Mouse (Mus musculus): ENCODE measurements around the gene Abca8a. TPM values are rescaled to one million over a fixed set of nuclear protein-coding genes. Genes with fewer than 3 reads are reported as not detected.

Gene Abca8a
- 0.10 TPM in 2 replicates for polyA plus RNA-seq (2016; fragmentation: Nextera tagmentation; extraction: Ambion mirVana)

DNA sequence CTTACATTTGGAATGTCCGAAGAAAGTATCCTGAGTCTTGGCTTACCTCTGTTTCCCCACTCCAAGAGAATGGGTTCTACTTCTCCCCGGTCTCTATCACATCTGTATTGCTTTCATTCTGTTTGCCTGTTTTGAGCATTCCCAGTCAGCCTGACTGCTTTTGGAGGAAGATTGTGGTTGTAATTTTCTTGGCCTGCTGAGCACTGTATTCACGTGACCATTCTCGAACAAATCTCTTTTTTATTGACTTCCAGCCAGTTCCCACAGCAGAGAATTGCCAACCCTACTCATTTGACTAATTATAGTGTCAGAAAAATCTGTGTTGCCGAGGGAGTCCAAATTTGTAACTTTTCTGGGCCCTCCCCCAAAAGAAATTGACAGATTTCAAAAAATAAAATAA is at the start of gene Abca8a:
TSS of gene Abca8a (minus strand) at position 121 of the 400 bp plus-strand sequence.
- Histone ChIP-seq H3K4me1 (replicated peaks) (no peaks in the 10 kb centered on the region), H3K4me2 (no peak within 1 kb of the TSS), H3K36me3 (no peaks in the 10 kb centered on the region), H3K9ac (no peak within 1 kb of the TSS), H3K9me3 (replicated peaks) (no peaks in the 10 kb centered on the region), H3K4me3 (no peak within 1 kb of the TSS), H3K27ac (ENCODE audit: poor library complexity, severe bottlenecking) (no peak within 1 kb of the TSS), H3K27me3 (replicated peaks) (no peaks in the 10 kb centered on the region)
- 78% methylated on average over 5 of the region's 5 CpGs for WGBS
- no peak for ATAC-seq (ENCODE audit: insufficient number of reproducible peaks, low FRiP score)

DNA sequence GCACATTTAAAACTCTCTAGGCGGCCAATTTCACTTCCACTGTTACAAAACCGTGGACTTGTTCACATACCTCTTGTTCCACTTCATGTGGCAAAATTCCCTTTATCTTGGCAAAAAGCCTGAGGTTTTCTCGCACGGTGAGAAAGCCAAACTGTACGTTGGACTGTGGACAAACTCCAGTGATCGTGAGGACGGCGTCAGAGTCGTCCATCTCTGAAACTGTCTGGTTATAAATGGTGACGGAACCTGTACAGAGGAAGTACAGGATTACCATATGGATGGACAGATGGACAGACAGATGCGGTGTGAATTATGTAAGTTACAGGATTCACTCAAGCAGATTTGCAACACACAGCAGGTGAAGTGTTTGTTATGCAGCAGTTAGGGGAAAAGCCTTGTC is 49.6 kb upstream of the Abca8a start:
- Histone ChIP-seq H3K9ac (no peak overlapping the region), H3K36me3 (no peaks in the 10 kb centered on the region), H3K27me3 (replicated peaks) (no peaks in the 10 kb centered on the region), H3K9me3 (replicated peaks) (no peaks in the 10 kb centered on the region), H3K4me3 (no peak overlapping the region), H3K4me2 (no peak overlapping the region), H3K27ac (ENCODE audit: poor library complexity, severe bottlenecking) (no peak overlapping the region), H3K4me1 (replicated peaks) (no peaks in the 10 kb centered on the region)
- no peak for ATAC-seq (ENCODE audit: insufficient number of reproducible peaks, low FRiP score)
- 84% methylated on average over 11 of the region's 11 CpGs for WGBS

DNA sequence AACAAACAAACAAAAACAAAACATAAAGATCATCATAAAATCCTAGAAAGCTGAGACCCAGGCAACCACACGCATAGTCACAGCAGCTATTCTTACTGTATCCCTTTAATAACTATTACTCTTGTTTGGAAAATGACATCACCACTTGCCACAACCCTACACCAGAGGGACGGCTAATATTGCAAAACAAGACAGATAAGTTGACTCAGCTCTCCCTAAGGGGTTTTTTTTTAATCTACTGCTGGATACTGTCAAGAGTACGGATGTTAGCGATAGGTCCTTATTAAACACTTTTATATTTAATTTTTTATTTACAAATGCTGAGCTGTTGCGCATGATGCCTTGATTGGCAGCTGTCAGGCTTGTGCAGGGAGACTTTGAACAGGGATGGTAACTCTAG is 35.0 kb upstream of the Abca8a start:
- no peaks in the 10 kb centered on the region for H3K9me3 ChIP-seq (replicated peaks)
- H3K27ac ChIP-seq (ENCODE audit: poor library complexity, severe bottlenecking), result no peak overlapping the region
- H3K9ac ChIP-seq, result no peak overlapping the region
- 58% methylated on average over 5 of the region's 5 CpGs for WGBS
- no peak for ATAC-seq (ENCODE audit: insufficient number of reproducible peaks, low FRiP score)
- no peaks in the 10 kb centered on the region for H3K27me3 ChIP-seq (replicated peaks)
- no peaks in the 10 kb centered on the region for H3K36me3 ChIP-seq
- no peak overlapping the region for H3K4me2 ChIP-seq
- H3K4me3 ChIP-seq, result no peak overlapping the region
- H3K4me1 ChIP-seq (replicated peaks), result no peaks in the 10 kb centered on the region; the same call in 1 of the 2 replicates

DNA sequence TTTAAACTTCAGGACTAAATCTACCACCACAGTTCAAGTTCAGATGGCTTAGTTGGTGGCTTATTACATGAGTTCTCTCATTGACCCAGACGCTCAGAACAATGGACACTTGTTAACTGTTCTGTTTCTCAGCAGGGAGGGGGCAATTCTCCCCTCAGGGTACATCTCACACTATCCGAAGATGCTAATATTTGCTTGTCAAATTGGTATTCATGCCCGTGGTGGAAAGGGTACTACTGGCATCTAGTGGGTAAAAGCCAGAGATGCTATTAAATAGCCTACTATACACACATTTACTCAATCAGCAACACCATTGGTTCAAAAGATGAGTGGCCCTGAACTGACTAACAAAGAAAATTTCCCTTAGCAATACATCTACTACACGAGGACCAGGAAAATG is 15.4 kb upstream of the Abca8a start:
- no peak overlapping the region for H3K4me3 ChIP-seq
- H3K4me2 ChIP-seq, result no peak overlapping the region
- no peaks in the 10 kb centered on the region for H3K27me3 ChIP-seq (replicated peaks)
- 62% methylated on average over 4 of the region's 4 CpGs for WGBS
- H3K36me3 ChIP-seq, result no peaks in the 10 kb centered on the region
- no peak for ATAC-seq (ENCODE audit: insufficient number of reproducible peaks, low FRiP score)
- no peak overlapping the region for H3K9ac ChIP-seq
- H3K9me3 ChIP-seq (replicated peaks), result no peaks in the 10 kb centered on the region
- H3K4me1 ChIP-seq (replicated peaks), result no peaks in the 10 kb centered on the region
- no peak overlapping the region for H3K27ac ChIP-seq (ENCODE audit: poor library complexity, severe bottlenecking)

DNA sequence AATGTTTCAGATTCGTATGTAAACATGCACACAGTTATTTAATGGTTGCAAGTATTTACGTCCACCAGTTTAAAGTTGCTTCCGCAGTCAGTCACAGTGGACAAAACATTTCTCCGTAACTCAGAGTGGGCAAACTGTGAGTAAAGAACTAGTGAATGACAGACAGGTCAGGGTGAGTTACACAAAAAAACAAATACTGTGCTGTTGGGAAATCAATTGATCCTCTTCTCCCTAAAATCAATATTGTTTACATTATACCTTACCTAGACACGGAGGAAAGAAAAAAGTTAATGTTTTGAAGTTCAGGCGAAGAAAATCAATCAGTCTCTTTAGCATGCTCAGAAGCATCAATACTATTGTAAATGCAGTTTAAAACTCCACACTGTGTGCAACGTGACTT is 5.7 kb upstream of the Abca8a start:
- Histone ChIP-seq H3K9ac (no peak overlapping the region), H3K36me3 (no peaks in the 10 kb centered on the region), H3K4me2 (no peak overlapping the region), H3K4me1 (replicated peaks) (no peaks in the 10 kb centered on the region), H3K27ac (ENCODE audit: poor library complexity, severe bottlenecking) (no peak overlapping the region), H3K4me3 (no peak overlapping the region), H3K27me3 (replicated peaks) (no peaks in the 10 kb centered on the region), H3K9me3 (replicated peaks) (no peaks in the 10 kb centered on the region)
- WGBS, result 80% methylated on average over 7 of the region's 7 CpGs
- no peak for ATAC-seq (ENCODE audit: insufficient number of reproducible peaks, low FRiP score)

DNA sequence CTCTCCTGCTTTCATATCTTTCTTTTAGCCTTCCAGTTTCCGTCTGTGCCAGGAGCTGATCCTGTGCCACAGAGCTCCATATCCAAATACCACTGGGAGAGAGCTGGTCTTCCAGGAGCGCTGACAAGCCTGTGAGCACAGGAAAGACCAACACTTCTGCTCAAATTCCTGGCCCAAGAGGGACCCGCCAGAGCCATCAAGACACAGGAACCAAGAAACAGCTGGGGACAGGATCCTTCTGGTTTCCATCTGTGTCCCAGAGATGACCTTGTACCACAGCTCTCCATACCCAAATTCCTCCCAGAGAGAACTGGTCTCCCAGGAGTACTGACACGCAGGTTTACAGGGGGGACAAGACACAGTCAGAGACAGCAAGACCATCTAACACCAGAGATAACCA is 3.1 kb upstream of the Abca8a start:
- Histone ChIP-seq H3K9ac (no peak overlapping the region), H3K27ac (ENCODE audit: poor library complexity, severe bottlenecking) (no peak overlapping the region), H3K4me3 (no peak overlapping the region), H3K36me3 (no peaks in the 10 kb centered on the region), H3K4me1 (replicated peaks) (no peaks in the 10 kb centered on the region), H3K4me2 (no peak overlapping the region), H3K9me3 (replicated peaks) (no peaks in the 10 kb centered on the region), H3K27me3 (replicated peaks) (no peaks in the 10 kb centered on the region)
- WGBS, result 36% methylated on average over 4 of the region's 4 CpGs
- no peak for ATAC-seq (ENCODE audit: insufficient number of reproducible peaks, low FRiP score)

DNA sequence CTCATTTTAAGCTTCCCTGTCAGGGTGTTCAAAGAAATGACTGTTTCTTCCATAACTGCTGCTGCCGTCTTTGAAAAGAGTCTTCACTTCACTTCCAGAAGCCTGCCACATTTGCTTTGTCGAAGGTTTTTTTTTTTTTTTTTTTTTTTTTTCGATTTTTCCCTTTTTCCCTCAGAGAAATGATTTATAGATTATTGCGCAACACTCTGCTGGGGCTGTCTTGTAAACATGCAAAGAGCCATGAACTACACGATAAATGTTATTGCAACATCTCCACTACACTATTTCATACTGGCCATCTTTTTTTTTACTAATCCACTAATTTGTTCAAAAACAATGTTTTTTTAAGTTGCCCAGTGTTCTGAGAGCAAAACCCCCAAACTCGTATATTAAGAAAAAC is 1.7 kb upstream of the Abca8a start:
- Histone ChIP-seq H3K9me3 (replicated peaks) (no peaks in the 10 kb centered on the region), H3K27ac (ENCODE audit: poor library complexity, severe bottlenecking) (no peak overlapping the region), H3K27me3 (replicated peaks) (no peaks in the 10 kb centered on the region), H3K4me2 (no peak overlapping the region), H3K4me1 (replicated peaks) (no peaks in the 10 kb centered on the region), H3K9ac (no peak overlapping the region), H3K36me3 (no peaks in the 10 kb centered on the region), H3K4me3 (no peak overlapping the region)
- ATAC-seq (ENCODE audit: insufficient number of reproducible peaks, low FRiP score), result no peak
- 73% methylated on average over 6 of the region's 6 CpGs for WGBS

DNA sequence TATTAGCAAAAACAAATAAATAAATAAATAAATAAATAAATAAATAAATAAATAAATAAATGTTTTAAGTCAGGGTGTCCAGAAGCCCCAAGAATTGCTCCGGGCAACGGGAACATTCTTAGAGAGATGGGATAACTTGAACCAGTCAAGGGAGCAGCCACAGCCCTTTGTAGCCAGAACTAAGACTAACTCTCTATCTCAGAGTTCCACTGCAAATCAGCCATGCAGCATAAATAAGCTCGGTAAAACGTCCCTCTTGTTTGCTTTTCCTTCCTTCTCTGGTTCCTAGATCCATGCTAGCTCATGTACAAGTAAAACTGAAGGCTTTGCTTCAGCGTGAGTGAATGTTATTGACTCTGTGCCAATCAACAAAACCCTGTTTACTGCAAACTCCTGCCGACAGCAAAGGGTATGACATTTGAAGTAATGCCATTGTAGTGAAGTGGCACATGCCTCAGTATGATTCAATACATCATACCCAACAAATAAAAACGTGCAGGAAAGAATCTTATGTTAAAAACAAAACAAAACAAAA is 865 bp downstream of the Abca8a start:
- Histone ChIP-seq H3K27me3 (replicated peaks) (no peaks in the 10 kb centered on the region), H3K9me3 (replicated peaks) (no peaks in the 10 kb centered on the region), H3K4me3 (no peak overlapping the region), H3K27ac (ENCODE audit: poor library complexity, severe bottlenecking) (no peak overlapping the region), H3K9ac (no peak overlapping the region), H3K4me2 (no peak overlapping the region), H3K36me3 (no peaks in the 10 kb centered on the region), H3K4me1 (replicated peaks) (no peaks in the 10 kb centered on the region)
- 71% methylated on average over 7 of the region's 7 CpGs for WGBS
- no peak for ATAC-seq (ENCODE audit: insufficient number of reproducible peaks, low FRiP score)

DNA sequence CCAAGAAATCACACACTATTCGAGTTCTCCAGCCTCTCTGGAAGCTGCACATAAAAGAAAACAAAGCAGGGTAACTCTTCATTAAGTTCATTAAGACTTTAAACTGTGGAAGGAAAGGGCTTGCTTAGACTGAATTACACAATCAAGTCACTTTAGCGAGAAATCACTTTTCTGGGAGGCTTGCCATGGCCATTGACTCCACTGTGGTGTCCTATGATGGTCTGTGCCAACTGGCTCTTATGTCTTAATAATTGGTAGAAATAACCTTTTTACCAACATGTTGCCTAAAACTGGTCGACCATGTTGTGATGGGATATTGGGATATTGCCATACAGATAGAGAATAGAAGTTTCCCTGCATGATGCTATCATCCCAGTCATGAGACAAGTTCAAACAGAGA is 1.5 kb downstream of the Abca8a start:
- no peak overlapping the region for H3K9ac ChIP-seq
- no peak overlapping the region for H3K4me2 ChIP-seq
- no peak overlapping the region for H3K27ac ChIP-seq (ENCODE audit: poor library complexity, severe bottlenecking)
- H3K4me1 ChIP-seq (replicated peaks), result no peaks in the 10 kb centered on the region
- H3K9me3 ChIP-seq (replicated peaks), result no peaks in the 10 kb centered on the region
- no peaks in the 10 kb centered on the region for H3K27me3 ChIP-seq (replicated peaks)
- no peak for ATAC-seq (ENCODE audit: insufficient number of reproducible peaks, low FRiP score)
- H3K4me3 ChIP-seq, result no peak overlapping the region
- no peaks in the 10 kb centered on the region for H3K36me3 ChIP-seq
- 77% methylated on average over 3 of the region's 3 CpGs for WGBS

DNA sequence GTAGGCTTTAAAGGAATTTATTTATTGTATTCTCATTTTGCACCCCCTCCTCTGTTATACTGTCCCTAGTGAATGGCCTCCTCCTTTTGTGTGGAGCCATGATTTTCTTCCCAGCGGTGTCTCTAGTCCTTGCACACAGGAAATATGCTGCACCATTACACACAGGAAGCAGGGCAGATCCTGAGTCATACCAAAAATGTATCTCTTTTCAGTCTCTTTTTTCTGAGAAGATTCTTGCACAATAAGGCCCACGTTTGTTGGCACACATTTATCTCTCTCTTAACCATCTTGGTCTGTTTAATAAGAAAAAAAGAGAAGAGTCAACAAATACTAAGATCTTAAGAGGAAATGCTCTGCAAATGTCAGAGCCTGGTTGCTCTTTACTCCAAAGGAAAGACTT is 4.5 kb downstream of the Abca8a start:
- Histone ChIP-seq H3K9me3 (replicated peaks) (no peaks in the 10 kb centered on the region), H3K36me3 (no peaks in the 10 kb centered on the region), H3K4me1 (replicated peaks) (no peaks in the 10 kb centered on the region), H3K27ac (ENCODE audit: poor library complexity, severe bottlenecking) (no peak overlapping the region), H3K4me2 (no peak overlapping the region), H3K9ac (no peak overlapping the region), H3K27me3 (replicated peaks) (no peaks in the 10 kb centered on the region), H3K4me3 (no peak overlapping the region)
- no peak for ATAC-seq (ENCODE audit: insufficient number of reproducible peaks, low FRiP score)
- 60% methylated on average over 2 of the region's 2 CpGs for whole genome bisulfite sequencing

DNA sequence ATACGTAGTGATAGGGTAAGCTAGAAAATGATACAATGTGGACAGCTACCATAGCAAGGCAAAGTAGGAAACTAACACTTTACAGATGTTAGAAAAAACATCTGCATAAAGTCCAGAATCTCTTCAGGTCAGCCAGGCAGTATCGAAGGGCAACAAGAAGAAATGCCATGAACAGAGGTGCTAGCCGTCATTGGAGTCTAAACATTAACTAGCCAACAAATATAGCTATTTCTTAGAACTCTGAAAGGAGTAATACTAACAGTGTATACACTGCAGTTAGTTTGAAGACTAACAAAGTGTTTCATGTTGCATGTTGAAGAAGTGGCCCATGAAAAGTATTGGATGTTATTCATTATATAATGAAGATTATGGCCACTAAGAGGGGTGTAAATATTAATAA is 23.6 kb downstream of the Abca8a start:
- 69% methylated on average over 3 of the region's 3 CpGs for WGBS

DNA sequence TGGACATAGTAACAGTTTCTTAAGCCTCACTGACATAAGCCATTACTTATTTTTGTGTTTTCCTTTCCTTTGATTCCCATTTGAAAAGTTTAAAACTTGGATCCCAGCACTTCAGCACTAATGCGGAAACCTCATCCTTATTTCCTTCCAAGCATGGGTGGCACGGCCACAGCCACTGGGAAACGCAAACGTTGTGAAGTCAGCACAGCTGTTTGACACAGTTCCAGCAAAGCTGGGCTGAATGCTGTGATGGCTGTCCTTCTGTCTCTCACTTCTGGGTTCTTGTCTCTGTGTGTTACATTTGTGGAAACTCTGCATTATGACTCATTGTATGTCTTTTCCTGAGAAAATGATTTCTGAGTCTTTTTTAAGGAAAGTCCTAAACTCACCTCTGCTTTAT is 34.7 kb downstream of the Abca8a start:
- H3K4me2 ChIP-seq, result no peak overlapping the region
- no peaks in the 10 kb centered on the region for H3K36me3 ChIP-seq
- H3K27ac ChIP-seq (ENCODE audit: poor library complexity, severe bottlenecking), result no peak overlapping the region

More for the DNA sequence above, 23.6 kb downstream of the Abca8a start:
- H3K4me3 ChIP-seq, result no peak overlapping the region
- H3K4me1 ChIP-seq (replicated peaks), result no peaks in the 10 kb centered on the region
- H3K36me3 ChIP-seq, result no peaks in the 10 kb centered on the region
- no peak overlapping the region for H3K9ac ChIP-seq
- H3K27me3 ChIP-seq (replicated peaks), result no peaks in the 10 kb centered on the region
- no peak overlapping the region for H3K4me2 ChIP-seq
- H3K27ac ChIP-seq (ENCODE audit: poor library complexity, severe bottlenecking), result no peak overlapping the region
- ATAC-seq (ENCODE audit: insufficient number of reproducible peaks, low FRiP score), result no peak
- no peaks in the 10 kb centered on the region for H3K9me3 ChIP-seq (replicated peaks)

More for the DNA sequence above, 34.7 kb downstream of the Abca8a start:
- ATAC-seq (ENCODE audit: insufficient number of reproducible peaks, low FRiP score), result no peak
- H3K27me3 ChIP-seq (replicated peaks), result no peaks in the 10 kb centered on the region
- H3K9ac ChIP-seq, result no peak overlapping the region
- no peaks in the 10 kb centered on the region for H3K9me3 ChIP-seq (replicated peaks)
- WGBS, result 54% methylated on average over 4 of the region's 4 CpGs
- no peaks in the 10 kb centered on the region for H3K4me1 ChIP-seq (replicated peaks)
- H3K4me3 ChIP-seq, result no peak overlapping the region
